Mouse (Mus musculus): ENCODE measurements around the gene Ldhal6b.

- TF ChIP-seq POLR2A (IDR thresholded peaks at IDR 0.05; ENCODE audit: control insufficient read depth in 1 of 2, insufficient read depth in 1 of 2, low read depth in 1 of 2, low read length in 2 of 2, poor library complexity in 1 of 2) = no peak
- no peak for TF ChIP-seq ZMIZ1 (IDR thresholded peaks at IDR 0.05; ENCODE audit: low read depth, low read length)
- no peak for TF ChIP-seq GABPA (IDR thresholded peaks at IDR 0.05; ENCODE audit: low read depth, low read length)
- TF ChIP-seq MYB (IDR thresholded peaks at IDR 0.05; ENCODE audit: low read depth, low read length) = no peak
- TF ChIP-seq SMC3 (IDR thresholded peaks at IDR 0.05; ENCODE audit: low read depth, low read length) = no peak
- no peak for TF ChIP-seq UBTF (IDR thresholded peaks at IDR 0.05; ENCODE audit: borderline replicate concordance, insufficient read depth, low read depth, low read length)
- no peak for TF ChIP-seq CTCF (IDR thresholded peaks at IDR 0.05 in 2 of 3, conservative IDR thresholded peaks at IDR 0.05 in 1 of 3; ENCODE audit: control insufficient read depth in 1 of 3, insufficient read depth in 1 of 3, low read depth in 2 of 3, low read length in 3 of 3, poor library complexity in 1 of 3, severe bottlenecking in 1 of 3)
- no peak for TF ChIP-seq MAFK (IDR thresholded peaks at IDR 0.05; ENCODE audit: borderline replicate concordance, low read depth, low read length)
- no peak for TF ChIP-seq GATA1 (IDR thresholded peaks at IDR 0.05; ENCODE audit: low read depth, low read length)
- TF ChIP-seq ZNF384 (IDR thresholded peaks at IDR 0.05; ENCODE audit: low read depth, low read length) = no peak
- TF ChIP-seq EP300 (IDR thresholded peaks at IDR 0.05; ENCODE audit: low read depth in 1 of 2, low read length in 2 of 2) = no peak
- no peak for TF ChIP-seq KAT2A (conservative IDR thresholded peaks at IDR 0.05; ENCODE audit: low read depth, low read length)
- no peak for TF ChIP-seq NELFE (IDR thresholded peaks at IDR 0.05; ENCODE audit: low read depth, low read length)
- TF ChIP-seq USF1 (IDR thresholded peaks at IDR 0.05; ENCODE audit: low read depth, low read length) = no peak
Measured at GRCm38 (mm10) chr17:5385694-5386093, 32.9 kb downstream of the Ldhal6b start.

Measured in MEL (cell line).